Mouse (Mus musculus): ENCODE data around the gene Efcab7.

Efcab7 gene

GRCm38 (mm10) chr4:99829094-99830073 is at the start of gene Efcab7:
Gene Efcab7 (plus strand): TSS chr4:99829198.
- DNase-seq (ENCODE audit: low spot score) = peak; percentile 77

- no peak for DNase-seq (ENCODE audit: low spot score)
Measured at GRCm38 (mm10) chr4:99792365-99792764, 36.6 kb upstream of the Efcab7 start.

GRCm38 (mm10) chr4:99816697-99817460 is 12.1 kb upstream of the Efcab7 start:
- no peak for DNase-seq (ENCODE audit: low spot score)

GRCm38 (mm10) chr4:99828337-99828736 is 661 bp upstream of the Efcab7 start:
- DNase-seq (ENCODE audit: low spot score) = no peak

- no peak for DNase-seq (ENCODE audit: low spot score)
Measured at GRCm38 (mm10) chr4:99828739-99829093, 282 bp upstream of the Efcab7 start.

GRCm38 (mm10) chr4:99881882-99882281 is 52.9 kb downstream of the Efcab7 start:
- no peak for DNase-seq (ENCODE audit: low spot score)

GRCm38 (mm10) chr4:99882405-99882804 is 53.4 kb downstream of the Efcab7 start:
- no peak for DNase-seq (ENCODE audit: low spot score)

GRCm38 (mm10) chr4:99913894-99914451 is 85.0 kb downstream of the Efcab7 start:
- DNase-seq (ENCODE audit: low spot score) = no peak

GRCm38 (mm10) chr4:99926380-99926779 is 97.4 kb downstream of the Efcab7 start:
- DNase-seq (ENCODE audit: low spot score) = no peak

- DNase-seq (ENCODE audit: low spot score) = no peak
Measured at GRCm38 (mm10) chr4:99928521-99928920, 99.5 kb downstream of the Efcab7 start.

- DNase-seq (ENCODE audit: low spot score) = peak; percentile 44
Measured at GRCm38 (mm10) chr4:99929149-99929612, 100.2 kb downstream of the Efcab7 start, which contains the start of gene Pgm1. Gene Pgm1 (plus strand): TSS chr4:99929414.

GRCm38 (mm10) chr4:99929613-99930517 is 100.9 kb downstream of the Efcab7 start, which contains the start of gene Itgb3bp:
Gene Itgb3bp (minus strand): TSS chr4:99929813.
- peak; percentile 11 for DNase-seq (ENCODE audit: low spot score)

- no peak for DNase-seq (ENCODE audit: low spot score)
Measured at GRCm38 (mm10) chr4:99930518-99931239, 101.7 kb downstream of the Efcab7 start.

- no peak for DNase-seq (ENCODE audit: low spot score)
Measured at GRCm38 (mm10) chr4:99931240-99931580, 102.2 kb downstream of the Efcab7 start.

GRCm38 (mm10) chr4:99931807-99932206 is 102.8 kb downstream of the Efcab7 start:
- no peak for DNase-seq (ENCODE audit: low spot score)

- no peak for DNase-seq (ENCODE audit: low spot score)
Measured at GRCm38 (mm10) chr4:99934859-99935258, 105.9 kb downstream of the Efcab7 start.

GRCm38 (mm10) chr4:99936278-99936677 is 107.3 kb downstream of the Efcab7 start:
- DNase-seq (ENCODE audit: low spot score) = no peak

- no peak for DNase-seq (ENCODE audit: low spot score)
Measured at GRCm38 (mm10) chr4:99939711-99940505, 110.9 kb downstream of the Efcab7 start.

GRCm38 (mm10) chr4:99941655-99942414 is 112.8 kb downstream of the Efcab7 start:
- DNase-seq (ENCODE audit: low spot score) = no peak
